Mouse (Mus musculus) embryonic facial prominence, embryonic 14.5 days (tissue): ENCODE results near the gene Ppan. TPM values are rescaled to one million over a fixed set of nuclear protein-coding genes. Genes with fewer than 3 reads are reported as not detected.
A peak's percentile ranks its signal among the peaks of the same experiment; 100 is the strongest.

Experiments used
- ATAC-seq: fragments of 200-750 bp; cut with Nextera tagmentation; 2 replicates; pipeline ENCODE4 v1.8.0; 2017; ENCODE audit warnings: low read depth, moderate number of reproducible peaks, moderate TSS enrichment
- DNase-seq: peaks from one replicate; pipeline ENCODE4 v3.0.0-alpha.2; 2015; ENCODE audit warnings: low spot score
- H3K27ac ChIP-seq: fragments of 300-500 bp; sonication (generic); replicated peaks from 2 replicates; pipeline ENCODE4 v1.5.1; 2014; ENCODE audit warnings: low read depth, mild to moderate bottlenecking, low read length, moderate library complexity
- H3K27me3 ChIP-seq: fragments of 300-500 bp; sonication (generic); replicated peaks from 2 replicates; pipeline ENCODE4 v1.6.1; 2014; ENCODE audit warnings: low read length; ENCODE audit not compliant: control insufficient read depth, insufficient read depth
- H3K36me3 ChIP-seq: fragments of 300-500 bp; sonication (generic); 2 replicates; pipeline ENCODE4 v1.6.1; 2014; ENCODE audit warnings: low read length, mixed read lengths; ENCODE audit not compliant: control insufficient read depth, insufficient read depth
- H3K4me1 ChIP-seq: fragments of 300-500 bp; sonication (generic); 2 replicates; pipeline ENCODE4 v1.6.1; 2014; ENCODE audit warnings: antibody characterized with exemption, low read length; ENCODE audit not compliant: control insufficient read depth, insufficient read depth
- H3K4me2 ChIP-seq: fragments of 300-500 bp; sonication (generic); 2 replicates; pipeline ENCODE4 v1.6.1; 2014; ENCODE audit warnings: low read depth, mild to moderate bottlenecking, low read length, moderate library complexity, mixed read lengths
- H3K4me3 ChIP-seq: fragments of 300-500 bp; sonication (generic); 2 replicates; pipeline ENCODE4 v1.5.1; 2014; ENCODE audit warnings: low read depth, mild to moderate bottlenecking, low read length
- H3K9ac ChIP-seq: fragments of 300-500 bp; sonication (generic); 2 replicates; pipeline ENCODE4 v1.6.1; 2014; ENCODE audit warnings: low read depth, mild to moderate bottlenecking, low read length, moderate library complexity, mixed read lengths
- H3K9me3 ChIP-seq: fragments of 300-500 bp; sonication (generic); 2 replicates; pipeline ENCODE4 v1.6.1; 2016; ENCODE audit warnings: low read length; ENCODE audit not compliant: control insufficient read depth
- WGBS: fragments of 180-500 bp; shearing (Covaris S2); extraction: QIAGEN DNeasy Blood & Tissue Kit; methylation state at CpG from one replicate; pipeline ENCODE4 v1.1.7; 2014; 5-methylcytosine and 5-hydroxymethylcytosine counted together
- polyA plus RNA-seq: library from polyadenylated mRNA; unstranded; fragments of >200 nt; fragmentation: Nextera tagmentation; extraction: Ambion mirVana; gene quantifications from 2 replicates; pipeline ENCODE4 v1.2.1, GENCODE M21; 2014

Gene Ppan
- polyA plus RNA-seq, 1 experiment from 2014 or later = 65.7 TPM

DNA sequence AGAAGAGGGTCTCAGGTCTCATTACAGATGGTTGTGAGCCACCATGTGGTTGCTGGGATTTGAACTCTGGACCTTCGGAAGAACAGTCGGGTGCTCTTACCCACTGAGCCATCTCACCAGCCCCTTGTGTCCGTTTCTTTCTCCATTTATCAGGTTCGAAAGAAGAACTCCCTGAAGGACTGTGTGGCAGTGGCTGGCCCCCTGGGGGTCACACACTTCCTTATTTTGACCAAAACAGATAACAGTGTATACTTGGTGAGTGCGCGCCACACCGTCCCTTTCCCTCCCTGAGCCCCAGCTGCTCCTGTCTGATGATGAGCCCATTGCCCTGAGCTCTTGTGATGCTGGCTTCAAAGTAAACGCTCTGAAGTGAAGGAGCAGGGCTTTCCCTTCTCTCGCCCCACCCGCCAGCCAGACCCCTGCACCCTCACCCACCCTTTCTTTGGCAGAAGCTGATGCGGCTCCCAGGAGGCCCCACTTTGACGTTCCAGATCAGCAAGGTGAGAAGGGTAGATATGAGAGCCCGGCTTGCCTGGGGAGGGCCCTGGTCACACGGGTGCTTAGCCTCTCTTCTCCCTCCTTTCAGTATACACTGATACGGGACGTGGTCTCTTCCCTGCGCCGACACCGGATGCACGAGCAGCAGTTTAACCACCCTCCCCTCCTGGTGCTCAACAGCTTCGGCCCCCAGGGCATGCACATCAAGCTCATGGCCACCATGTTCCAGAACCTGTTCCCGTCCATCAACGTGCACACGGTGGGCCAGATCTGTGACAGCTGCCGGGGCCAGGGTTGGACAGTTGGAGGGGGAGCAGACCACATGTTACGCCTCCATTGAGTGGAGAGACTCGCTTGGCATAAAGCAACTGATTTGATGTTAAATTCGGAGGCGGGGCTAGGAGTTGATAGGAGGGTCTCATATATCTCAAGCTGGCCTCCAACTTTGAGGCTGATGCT is 1.5 kb downstream of the Ppan start:
- Histone ChIP-seq H3K4me3 (peak overlapping the region; percentile 82), H3K4me1 (no peaks in the 10 kb centered on the region), H3K4me2 (peak overlapping the region; percentile 84), H3K27ac (no peak overlapping the region), H3K27me3 (no peaks in the 10 kb centered on the region), H3K9me3 (peaks cover 4% of the 10 kb centered on the region; the same call in 1 of the 2 replicates), H3K9ac (peak overlapping the region; percentile 90), H3K36me3 (peaks cover 53% of the 10 kb centered on the region)
- peak; percentile 58 for DNase-seq
- WGBS = 79% methylated on average over 29 of the region's 29 CpGs
- no peak for ATAC-seq

GRCm38 (mm10) chr9:20890411-20890810 is 2.4 kb downstream of the Ppan start:
- DNase-seq (no peak), ATAC-seq (no peak)
- H3K27me3 ChIP-seq = no peaks in the 10 kb centered on the region
- no peak overlapping the region for H3K4me2 ChIP-seq
- peaks cover 63% of the 10 kb centered on the region for H3K36me3 ChIP-seq
- H3K9me3 ChIP-seq = no peaks in the 10 kb centered on the region
- no peak overlapping the region for H3K4me3 ChIP-seq
- 89% methylated on average over 5 of the region's 5 CpGs for WGBS
- H3K27ac ChIP-seq = no peak overlapping the region
- H3K4me1 ChIP-seq = no peaks in the 10 kb centered on the region
- H3K9ac ChIP-seq = no peak overlapping the region

GRCm38 (mm10) chr9:20891339-20892103 is 3.5 kb downstream of the Ppan start:
- Histone ChIP-seq H3K4me2 (no peak overlapping the region), H3K4me3 (no peak overlapping the region), H3K4me1 (no peaks in the 10 kb centered on the region), H3K36me3 (peaks cover 74% of the 10 kb centered on the region), H3K9ac (no peak overlapping the region), H3K27ac (no peak overlapping the region), H3K27me3 (no peaks in the 10 kb centered on the region), H3K9me3 (no peaks in the 10 kb centered on the region)
- WGBS = 82% methylated on average over 26 of the region's 26 CpGs
- ATAC-seq = no peak
- no peak for DNase-seq

GRCm38 (mm10) chr9:20892104-20892653 is 4.2 kb downstream of the Ppan start:
- 68% methylated on average over 5 of the region's 5 CpGs for WGBS
- Histone ChIP-seq H3K4me3 (no peak overlapping the region), H3K9ac (no peak overlapping the region), H3K36me3 (peaks cover 77% of the 10 kb centered on the region), H3K4me1 (peaks cover 1% of the 10 kb centered on the region; the same call in 1 of the 2 replicates), H3K9me3 (no peaks in the 10 kb centered on the region), H3K27me3 (no peaks in the 10 kb centered on the region), H3K4me2 (no peak overlapping the region), H3K27ac (no peak overlapping the region)
- DNase-seq = no peak
- ATAC-seq = no peak

GRCm38 (mm10) chr9:20893069-20893468 is 5.1 kb downstream of the Ppan start:
- H3K9ac ChIP-seq = no peak overlapping the region
- H3K4me3 ChIP-seq = no peak overlapping the region
- no peaks in the 10 kb centered on the region for H3K27me3 ChIP-seq
- no peak for DNase-seq
- 60% methylated on average over 5 of the region's 5 CpGs for WGBS
- ATAC-seq = no peak
- H3K27ac ChIP-seq = no peak overlapping the region
- H3K4me2 ChIP-seq = no peak overlapping the region
- no peaks in the 10 kb centered on the region for H3K9me3 ChIP-seq
- H3K36me3 ChIP-seq = peaks cover 77% of the 10 kb centered on the region
- H3K4me1 ChIP-seq = peaks cover 7% of the 10 kb centered on the region; the same call in 1 of the 2 replicates

- no peaks in the 10 kb centered on the region for H3K27me3 ChIP-seq
- peaks cover 7% of the 10 kb centered on the region; the same call in 1 of the 2 replicates for H3K4me1 ChIP-seq
- no peak overlapping the region for H3K9ac ChIP-seq
- no peaks in the 10 kb centered on the region for H3K9me3 ChIP-seq
- no peak overlapping the region for H3K4me2 ChIP-seq
- H3K36me3 ChIP-seq = peaks cover 77% of the 10 kb centered on the region
- DNase-seq = no peak
- no peak overlapping the region for H3K27ac ChIP-seq
- H3K4me3 ChIP-seq = no peak overlapping the region
- no peak for ATAC-seq
- 89% methylated on average over 13 of the region's 13 CpGs for WGBS
Measured at GRCm38 (mm10) chr9:20893590-20894343, 5.8 kb downstream of the Ppan start.

DNA sequence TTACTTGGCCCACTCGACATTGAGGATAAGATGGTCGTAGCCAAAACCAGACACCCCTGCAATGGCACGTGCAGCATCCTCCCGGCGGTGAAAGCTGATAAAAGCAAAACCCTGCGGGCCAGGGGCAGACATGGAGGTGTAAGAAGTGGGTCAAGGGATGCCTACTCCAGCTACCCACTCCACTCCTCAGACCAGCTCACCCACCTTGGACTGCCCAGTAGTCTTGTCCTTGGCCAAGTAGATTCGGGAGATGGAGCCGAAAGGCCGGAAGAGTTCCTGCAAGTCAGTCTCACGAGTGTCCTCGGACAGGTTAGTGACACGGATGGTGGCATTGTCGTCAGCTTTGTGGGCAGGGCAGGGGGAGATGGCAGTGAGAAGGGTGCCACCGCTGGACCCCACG is 6.7 kb downstream of the Ppan start:
- DNase-seq (no peak), ATAC-seq (no peak)
- H3K27me3 ChIP-seq = no peaks in the 10 kb centered on the region
- 93% methylated on average over 12 of the region's 15 CpGs for WGBS
- H3K36me3 ChIP-seq = peaks cover 72% of the 10 kb centered on the region
- no peak overlapping the region for H3K4me3 ChIP-seq
- H3K27ac ChIP-seq = no peak overlapping the region
- no peak overlapping the region for H3K9ac ChIP-seq
- peaks cover 7% of the 10 kb centered on the region; the same call in 1 of the 2 replicates for H3K4me1 ChIP-seq
- no peaks in the 10 kb centered on the region for H3K9me3 ChIP-seq
- no peak overlapping the region for H3K4me2 ChIP-seq

DNA sequence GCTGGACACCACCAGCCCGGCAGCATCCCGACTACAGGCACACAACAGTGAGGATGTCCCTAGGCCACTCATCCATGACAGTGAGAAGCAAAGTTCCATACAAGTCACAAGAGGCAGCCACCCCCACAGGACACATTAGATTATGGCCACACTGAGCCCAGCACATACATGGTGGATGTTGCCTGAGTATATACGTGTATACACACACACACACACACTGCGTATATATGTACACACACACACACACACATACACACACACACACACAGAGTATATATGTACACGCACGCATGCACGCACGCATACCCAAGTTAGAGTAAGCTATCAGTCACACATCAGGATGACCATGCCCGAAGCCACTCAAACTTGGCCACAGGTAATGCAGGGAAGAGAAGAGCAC is 7.4 kb downstream of the Ppan start:
- Histone ChIP-seq H3K36me3 (peaks cover 65% of the 10 kb centered on the region), H3K27me3 (no peaks in the 10 kb centered on the region), H3K9me3 (no peaks in the 10 kb centered on the region), H3K4me3 (no peak overlapping the region), H3K4me2 (no peak overlapping the region), H3K9ac (no peak overlapping the region; the same call in 1 of the 2 replicates), H3K27ac (no peak overlapping the region), H3K4me1 (peaks cover 7% of the 10 kb centered on the region; the same call in 1 of the 2 replicates)
- ATAC-seq (no peak), DNase-seq (no peak)
- WGBS = 92% methylated on average over 9 of the region's 9 CpGs
